Mouse (Mus musculus): ENCODE data around the gene Cbr4.
A peak's percentile ranks its signal among the peaks of the same experiment; 100 is the strongest.

Cbr4 gene

DNA sequence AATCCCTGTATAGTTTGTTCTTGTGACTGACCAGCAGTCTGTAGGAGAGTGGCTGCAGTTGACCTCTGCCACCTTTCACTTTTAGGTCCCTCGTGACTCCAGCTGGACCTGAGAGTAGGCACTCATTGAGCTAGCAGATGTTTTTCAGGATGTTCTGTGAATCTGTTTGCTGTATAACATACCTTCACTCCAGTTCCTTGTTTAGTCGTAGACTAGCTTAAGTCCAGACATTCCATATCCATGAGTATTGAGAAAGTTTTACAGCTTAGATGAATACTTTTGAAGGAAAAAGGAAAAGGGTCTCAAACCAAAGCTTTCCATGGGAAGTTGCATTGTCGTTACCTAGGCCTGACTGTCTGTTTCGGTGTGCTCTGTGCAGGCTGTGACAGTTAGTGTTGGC lies 9.6 kb downstream of the Cbr4 start:
- no peak for DNase-seq

GRCm38 (mm10) chr8:61499035-61499434 lies 11.5 kb downstream of the Cbr4 start:
- no peak for DNase-seq

- DNase-seq: no peak
Observed at GRCm38 (mm10) chr8:61500914-61501313, 13.4 kb downstream of the Cbr4 start.

- DNase-seq: no peak
Observed at GRCm38 (mm10) chr8:61502277-61502676, 14.7 kb downstream of the Cbr4 start.

DNA sequence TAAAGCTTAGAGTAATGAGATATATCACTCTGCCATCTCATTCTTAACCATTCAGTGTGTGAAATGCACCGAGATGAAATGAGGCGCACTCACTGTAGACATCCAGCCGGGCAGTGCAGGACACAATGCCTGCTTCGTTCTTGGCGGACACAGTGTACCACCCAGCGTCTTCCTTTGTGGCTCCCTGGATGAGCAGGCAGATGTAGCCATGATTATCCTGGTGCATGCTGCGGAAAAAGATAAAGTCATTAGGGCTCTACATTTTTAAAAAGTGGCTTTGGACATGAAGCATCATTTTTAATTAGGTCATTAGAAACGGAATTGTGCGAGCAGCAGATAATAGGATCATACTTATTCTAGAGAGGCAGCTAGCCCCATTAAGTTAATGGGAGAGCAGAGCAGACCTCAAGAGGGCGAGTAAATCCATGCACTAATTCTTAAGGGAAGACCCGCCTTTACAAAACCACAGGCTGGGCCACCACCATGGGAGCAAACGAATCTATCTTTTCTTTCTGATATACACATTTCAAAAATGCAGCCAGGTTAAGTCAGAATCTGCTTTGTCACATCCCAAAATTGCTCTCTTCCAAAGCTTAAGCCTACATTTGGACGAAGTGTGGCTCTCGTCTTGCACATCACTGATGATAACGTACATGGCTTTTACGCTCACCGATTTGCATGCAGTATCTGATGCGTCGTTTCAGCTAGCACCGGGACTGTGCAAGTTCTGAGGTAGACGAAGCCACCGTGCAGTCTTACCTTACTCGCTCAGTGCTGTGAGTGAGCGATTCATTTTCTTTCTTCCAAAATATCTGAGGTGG lies 27.8 kb downstream of the Cbr4 start:
- DNase-seq: no peak

GRCm38 (mm10) chr8:61515931-61516744 lies 28.6 kb downstream of the Cbr4 start:
- DNase-seq: peak; percentile 87

DNA sequence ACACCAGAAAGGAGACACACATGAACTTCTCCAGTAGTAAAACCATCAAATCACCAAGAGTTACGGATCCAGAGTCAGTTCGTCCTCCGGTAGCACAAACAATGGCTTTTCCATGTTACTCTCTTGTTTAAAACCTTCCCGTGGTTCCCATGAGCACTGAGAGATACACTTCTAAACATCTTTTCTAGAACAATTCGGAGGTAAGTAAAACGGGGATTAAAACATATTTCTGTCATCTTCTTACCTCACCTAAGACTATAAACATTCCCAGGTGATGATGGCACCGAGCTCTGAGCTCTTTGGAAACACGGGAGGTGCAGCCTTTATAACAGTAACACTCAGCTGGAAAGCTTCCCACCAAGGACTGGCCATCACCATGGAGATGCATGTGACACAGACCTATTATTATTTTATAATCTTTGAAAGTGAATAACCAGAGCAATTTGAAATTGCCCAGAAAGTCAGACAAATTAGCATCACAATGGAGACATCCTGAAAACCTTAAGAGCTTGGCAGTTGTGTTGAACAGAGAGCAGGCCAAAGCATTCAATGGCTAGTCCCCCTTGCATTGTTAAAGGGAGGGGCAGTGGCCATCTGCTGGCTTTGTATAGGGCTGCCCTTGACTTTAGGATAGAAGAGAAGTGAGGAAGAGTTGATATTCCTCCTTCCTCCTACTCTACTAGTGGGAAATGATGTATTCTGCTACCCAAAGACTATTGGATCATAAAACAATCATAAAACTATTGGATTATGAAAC lies 29.4 kb downstream of the Cbr4 start:
- no peak for DNase-seq

GRCm38 (mm10) chr8:61517502-61518185 lies 30.1 kb downstream of the Cbr4 start:
- DNase-seq: peak; percentile 15

GRCm38 (mm10) chr8:61522132-61522531 lies 34.6 kb downstream of the Cbr4 start:
- DNase-seq: peak; percentile 37

- no peak for DNase-seq
Observed at GRCm38 (mm10) chr8:61527037-61527436, 39.5 kb downstream of the Cbr4 start.

DNA sequence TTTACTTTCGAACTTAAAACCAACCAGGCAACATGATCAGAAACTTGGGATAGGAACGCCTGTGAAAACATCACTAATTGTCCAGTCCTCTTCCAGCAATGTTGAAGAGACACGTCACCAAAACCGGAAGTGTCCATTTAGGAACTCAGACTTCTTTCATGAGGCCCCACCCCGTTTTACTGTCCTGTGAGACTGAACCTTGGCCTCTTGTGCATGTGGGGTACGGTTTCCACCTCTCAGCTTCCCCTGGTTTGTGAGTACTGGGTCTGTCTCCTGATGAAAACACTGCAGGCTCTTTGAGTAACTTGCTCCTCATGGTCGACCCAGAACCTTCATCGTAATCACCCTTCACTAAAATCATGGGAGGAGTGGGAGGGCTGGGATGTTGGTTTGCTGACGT lies 40.7 kb downstream of the Cbr4 start:
- no peak for DNase-seq

DNA sequence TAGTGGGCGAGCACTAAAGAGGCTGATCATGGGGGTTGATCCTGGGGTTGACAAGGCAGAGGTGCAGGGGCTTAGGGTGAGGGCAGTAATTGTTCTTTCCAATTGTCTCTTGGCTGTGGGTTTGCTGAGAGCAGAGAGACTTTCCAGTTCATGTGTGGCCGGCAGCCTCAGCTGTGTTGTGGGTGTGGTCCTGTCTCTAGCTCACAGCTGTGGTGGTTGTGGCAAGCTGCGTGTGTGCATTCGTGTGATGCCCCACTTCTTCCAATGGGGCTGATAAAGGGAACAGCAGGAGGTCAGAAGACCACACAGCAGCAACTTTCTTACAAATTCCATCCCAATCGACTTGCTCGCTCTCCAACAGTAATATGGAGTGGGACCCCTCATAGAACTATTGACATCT lies 41.1 kb downstream of the Cbr4 start:
- no peak for DNase-seq

DNA sequence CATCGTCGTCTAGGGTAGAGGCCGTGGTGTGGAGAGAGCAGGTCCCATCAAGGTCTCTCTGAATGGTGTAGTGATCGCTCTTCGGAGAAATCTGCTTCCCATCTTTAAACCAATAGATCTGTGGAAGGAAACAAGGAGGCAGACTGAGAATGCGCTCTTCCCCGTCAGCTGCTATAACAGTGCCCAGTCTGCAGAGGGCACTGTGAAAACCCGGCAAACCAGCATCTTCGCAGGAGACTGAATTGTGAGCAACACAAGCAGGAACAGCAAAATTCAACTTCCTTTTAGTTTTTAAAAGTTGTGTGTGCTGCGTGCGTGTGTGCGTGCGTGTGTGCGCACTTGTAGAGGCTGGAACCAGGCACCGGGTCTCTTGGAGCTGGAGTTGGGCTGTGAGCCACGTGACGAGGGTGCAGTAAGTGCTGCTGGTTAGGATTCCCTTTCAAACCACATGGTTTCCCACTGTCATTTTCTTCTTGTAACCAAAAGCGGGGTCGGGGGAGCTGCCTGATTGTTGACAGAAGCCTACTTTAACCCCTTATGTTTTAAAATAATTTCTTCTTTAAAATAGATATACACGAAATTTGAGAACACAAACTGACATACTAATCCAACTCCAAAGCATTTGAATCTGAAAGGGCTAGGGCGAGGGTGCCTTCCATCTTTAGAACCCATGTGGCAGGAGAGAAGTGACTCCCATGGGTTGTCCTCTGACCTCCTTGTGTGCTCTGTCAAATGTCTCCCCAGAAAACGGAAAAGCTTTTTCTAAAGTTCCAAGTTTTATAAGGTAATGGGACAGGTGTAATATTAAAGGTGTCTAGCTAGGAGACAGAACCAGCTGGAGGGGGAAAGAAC lies 44.6 kb downstream of the Cbr4 start:
- peak; percentile 22 for DNase-seq

- DNase-seq: no peak
Observed at GRCm38 (mm10) chr8:61532831-61533230, 45.3 kb downstream of the Cbr4 start.

DNA sequence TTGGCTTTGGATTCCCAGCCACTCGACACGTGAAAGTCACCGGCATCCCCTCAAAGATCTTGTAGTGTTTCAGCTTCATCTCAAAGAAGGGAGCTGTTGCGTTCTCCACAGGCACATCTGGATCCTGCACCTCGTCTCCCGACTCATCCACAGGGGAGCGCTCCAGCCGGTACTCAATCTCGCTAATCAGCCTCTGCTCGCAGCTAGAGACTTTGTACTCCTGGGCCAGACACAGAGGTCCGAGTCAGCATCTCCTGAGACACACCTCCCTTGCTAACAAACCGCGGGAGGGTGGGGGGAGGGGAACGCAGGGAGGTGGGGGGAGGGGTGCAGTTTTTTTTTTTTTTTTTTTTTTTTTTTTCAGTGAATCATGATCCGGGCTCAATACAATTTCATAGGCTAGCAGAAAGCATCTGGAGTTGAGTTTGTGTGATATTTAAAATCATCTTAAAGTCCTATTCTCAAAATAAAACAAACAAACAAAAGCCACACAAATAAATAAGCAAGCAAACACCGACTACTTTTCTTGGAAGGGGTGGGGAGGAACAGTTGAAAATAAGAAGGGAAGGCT lies 45.9 kb downstream of the Cbr4 start:
- DNase-seq: no peak

DNA sequence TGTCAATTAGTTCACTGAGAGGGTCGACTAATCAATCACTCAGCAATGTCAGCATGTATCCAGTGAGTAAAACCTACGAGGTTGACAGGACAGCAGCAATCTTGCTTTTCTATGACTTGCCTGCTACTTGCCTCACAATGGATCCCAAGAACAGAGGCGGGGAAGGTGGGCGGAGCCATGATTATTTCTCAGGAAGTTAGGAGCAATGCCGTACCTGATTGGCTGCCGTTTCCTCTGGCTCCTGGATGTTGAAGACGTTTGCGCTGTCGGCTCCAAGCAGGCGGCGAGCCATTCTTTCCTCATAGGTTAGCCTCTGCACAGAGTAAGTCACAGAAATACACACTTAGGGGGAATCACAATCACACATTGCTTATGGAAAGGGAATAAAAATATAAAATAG lies 47.9 kb downstream of the Cbr4 start:
- no peak for DNase-seq

DNA sequence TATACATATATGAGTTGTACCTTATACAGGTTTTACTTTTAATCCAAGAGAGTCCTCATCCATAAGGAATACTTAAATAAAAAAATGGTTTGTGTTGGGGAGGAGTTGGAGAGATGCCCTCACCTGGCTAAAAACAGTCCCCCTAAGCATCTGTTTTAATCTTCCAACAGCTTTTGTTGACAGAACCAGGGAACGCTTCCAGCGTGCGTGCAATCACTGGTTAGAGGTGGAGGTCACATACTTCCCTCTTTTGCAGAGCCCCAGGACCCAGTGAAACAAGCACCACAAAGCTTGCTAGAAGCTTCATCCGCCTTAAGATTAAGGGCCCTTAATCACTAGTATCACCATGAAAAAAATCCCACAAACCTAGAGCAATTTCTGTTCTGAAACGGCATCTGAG lies 49.9 kb downstream of the Cbr4 start:
- DNase-seq: no peak

DNA sequence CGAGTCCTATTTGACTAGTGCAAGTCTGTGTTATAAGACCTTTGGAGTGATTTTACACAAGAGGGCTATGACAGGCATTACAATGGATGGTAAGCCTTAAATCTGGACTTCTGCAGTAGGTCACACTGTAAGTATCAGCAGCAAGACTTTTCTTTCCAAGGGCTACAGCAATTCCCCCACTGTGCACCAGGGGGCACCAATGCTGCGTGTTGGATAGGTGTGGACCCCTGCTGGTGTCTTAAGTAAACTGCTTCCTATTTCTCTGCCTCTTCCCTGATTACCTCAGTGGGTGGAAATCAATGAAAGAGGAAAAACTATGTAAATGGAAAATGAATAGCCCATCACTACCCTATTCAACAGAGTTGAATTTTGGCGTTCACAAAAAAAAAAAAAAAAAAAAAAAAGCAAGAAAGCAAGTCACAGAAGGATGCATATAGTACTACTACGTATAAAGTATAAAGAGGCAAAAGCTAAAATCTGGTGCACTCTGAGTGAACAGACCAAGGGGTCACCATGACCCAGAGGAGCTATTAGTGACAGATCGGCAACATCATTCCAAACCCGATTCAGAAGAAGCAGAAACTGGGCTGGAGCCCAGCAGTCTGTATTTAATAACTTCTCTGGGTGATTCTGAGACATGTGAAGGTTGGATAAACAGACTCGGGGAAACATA lies 52.4 kb downstream of the Cbr4 start:
- DNase-seq: peak; percentile 87

- DNase-seq: no peak
Observed at GRCm38 (mm10) chr8:61549585-61549984, 62.1 kb downstream of the Cbr4 start.

DNA sequence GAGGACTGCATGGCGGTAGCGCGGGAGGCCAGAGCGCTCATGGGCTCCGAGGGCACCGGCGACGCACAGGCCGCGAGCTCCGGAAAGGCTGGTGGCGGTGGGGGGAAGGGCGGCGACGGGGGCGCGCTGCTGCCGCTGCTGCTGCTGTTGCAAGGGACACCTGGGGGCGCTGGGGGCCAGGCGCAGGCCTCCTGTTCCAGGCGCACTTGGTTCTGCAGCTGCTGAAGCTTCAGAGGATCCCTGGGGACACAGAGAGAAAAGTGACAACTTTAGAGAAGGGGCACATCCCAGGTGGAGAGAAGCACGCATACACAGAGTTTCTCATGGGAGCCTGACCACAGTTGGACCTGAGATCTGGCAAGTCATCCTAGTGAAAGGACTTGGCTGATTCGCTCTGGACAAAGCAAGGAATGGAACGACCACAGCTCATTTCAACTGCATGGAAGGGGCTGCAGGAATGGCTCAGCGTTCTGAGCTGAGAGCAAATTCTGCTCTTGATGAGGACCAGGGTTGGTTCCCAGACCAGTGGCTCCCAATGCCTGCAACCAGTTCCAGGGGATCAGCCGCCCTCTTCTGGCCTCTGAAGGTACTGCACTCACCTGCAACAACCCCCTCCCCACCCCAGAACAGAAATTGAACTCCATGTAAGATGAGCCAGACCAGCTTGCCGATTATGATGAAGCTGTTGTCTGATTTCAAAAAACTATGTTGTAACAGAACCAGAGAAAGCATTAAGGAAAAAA lies 62.6 kb downstream of the Cbr4 start:
- DNase-seq: peak; percentile 53
